Mouse (Mus musculus) ES-E14 (cell line): ENCODE results near the gene Palld. TPM values are rescaled to one million over a fixed set of nuclear protein-coding genes. Genes with fewer than 3 reads are reported as not detected.

Source experiments
- DNase-seq: peaks from one replicate; pipeline ENCODE4 v3.0.0-alpha.2; 2013; ENCODE audit warnings: low read depth, low spot score
- H3K27ac ChIP-seq: 2 replicates; pipeline ENCODE4 v1.5.1; 2012; ENCODE audit warnings: low read depth, mild to moderate bottlenecking, low read length, moderate library complexity, mixed read lengths; ENCODE audit not compliant: poor library complexity, insufficient read depth, severe bottlenecking
- H3K36me3 ChIP-seq: 2 replicates; pipeline ENCODE4 v1.6.1; 2012; ENCODE audit warnings: mild to moderate bottlenecking, low read length, moderate library complexity, mixed read lengths; ENCODE audit not compliant: control insufficient read depth, poor library complexity, insufficient read depth, severe bottlenecking
- H3K4me1 ChIP-seq, 2 experiments: fragments of 150-350 bp in 1 of 2; sonication (generic) in 1 of 2; 2 replicates each; pipeline ENCODE4 v1.6.1; 2012; ENCODE audit warnings: low read length in 2 of 2, mild to moderate bottlenecking in 1 of 2, mixed read lengths in 1 of 2; ENCODE audit not compliant: control insufficient read depth in 2 of 2, insufficient read depth in 2 of 2, poor library complexity in 1 of 2
- H3K4me3 ChIP-seq, 2 experiments: fragments of 150-350 bp in 1 of 2; sonication (generic) in 1 of 2; 2 replicates each; pipeline ENCODE4 v1.5.1; 2012; ENCODE audit warnings: low read length in 2 of 2, low read depth in 1 of 2, mild to moderate bottlenecking in 1 of 2, mixed read lengths in 1 of 2; ENCODE audit not compliant: insufficient read depth in 1 of 2, poor library complexity in 1 of 2, severe bottlenecking in 1 of 2
- H3K9ac ChIP-seq: 2 replicates; pipeline ENCODE4 v1.6.1; 2012; ENCODE audit warnings: low read depth, mild to moderate bottlenecking, low read length, mixed read lengths; ENCODE audit not compliant: poor library complexity, insufficient read depth, severe bottlenecking
- H3K9me3 ChIP-seq: fragments of 150-350 bp; sonication (generic); 2 replicates; pipeline ENCODE4 v1.6.1; 2012; ENCODE audit warnings: low read depth, mild to moderate bottlenecking, low read length; ENCODE audit not compliant: control insufficient read depth, insufficient read depth
- CHD2 ChIP-seq: IDR thresholded peaks from 2 replicates; pipeline ENCODE4 v1.6.1; 2014; ENCODE audit warnings: mild to moderate bottlenecking, low read depth, low read length, inconsistent platforms
- HCFC1 ChIP-seq: IDR thresholded peaks from 2 replicates; pipeline ENCODE4 v1.6.1; 2012; ENCODE audit warnings: low read length, inconsistent platforms, borderline replicate concordance; ENCODE audit not compliant: insufficient read depth
- MAFK ChIP-seq: IDR thresholded peaks from 2 replicates; pipeline ENCODE4 v1.6.1; 2014; ENCODE audit warnings: mild to moderate bottlenecking, low read depth, low read length, inconsistent platforms; ENCODE audit not compliant: insufficient read depth
- ZC3H11A ChIP-seq: IDR thresholded peaks from 2 replicates; pipeline ENCODE4 v1.6.1; 2012; ENCODE audit warnings: low read depth, mild to moderate bottlenecking, inconsistent platforms, low read length, borderline replicate concordance
- ZNF384 ChIP-seq: IDR thresholded peaks from 2 replicates; pipeline ENCODE4 v1.6.1; 2012; ENCODE audit warnings: low read depth, low read length, inconsistent platforms
- in situ Hi-C, 2 experiments: fragments of 600-800 bp; cut with MboI; formaldehyde crosslinking; loops; one replicate each; pipeline ENCODE4 v1.15.1; 2025; ENCODE audit warnings: low sequenced_read_pairs in 2 of 2, inconsistent platforms in 1 of 2; ENCODE audit not compliant: unreplicated experiment in 2 of 2
- total RNA-seq: library from RNA; depleted of rRNA; stranded (reverse); fragments of 300-350 nt; gene quantifications from 2 replicates; pipeline ENCODE4 v1.2.3, GENCODE M21; 2012

Gene Palld
- total RNA-seq, 1 experiment = 36.3 TPM

GRCm38 (mm10) chr8:61844575-61844974 is 57.9 kb downstream of the Palld start:
- Histone ChIP-seq H3K27ac (no peak overlapping the region), H3K36me3 (no peaks in the 10 kb centered on the region), H3K4me3 (no peak overlapping the region), H3K4me1 (no peaks in the 10 kb centered on the region), H3K9me3 (no peaks in the 10 kb centered on the region), H3K9ac (no peak overlapping the region)
- in situ Hi-C loops = no loop called here
- TF ChIP-seq ZC3H11A (no peak), CHD2 (no peak), MAFK (no peak), HCFC1 (no peak), ZNF384 (no peak)
- no peak for DNase-seq

- in situ Hi-C loops = no loop called here
Observed at GRCm38 (mm10) chr8:61843776-61844175, 58.7 kb downstream of the Palld start.

GRCm38 (mm10) chr8:61833211-61833610 is 69.3 kb downstream of the Palld start:
- no peak overlapping the region for H3K27ac ChIP-seq
- no peak overlapping the region for H3K4me3 ChIP-seq
- DNase-seq = no peak
- H3K9me3 ChIP-seq = no peaks in the 10 kb centered on the region
- H3K36me3 ChIP-seq = no peaks in the 10 kb centered on the region
- H3K9ac ChIP-seq = no peak overlapping the region
- no peak for TF ChIP-seq CHD2
- TF ChIP-seq MAFK = no peak
- TF ChIP-seq HCFC1 = no peak
- H3K4me1 ChIP-seq = no peaks in the 10 kb centered on the region
- in situ Hi-C loops = no loop called here

More at GRCm38 (mm10) chr8:61843776-61844175, 58.7 kb downstream of the Palld start:
- H3K4me3 ChIP-seq = no peak overlapping the region
- no peaks in the 10 kb centered on the region for H3K4me1 ChIP-seq
- TF ChIP-seq ZC3H11A = no peak
- no peak for TF ChIP-seq HCFC1
- no peak for TF ChIP-seq CHD2
- no peak for TF ChIP-seq MAFK
- TF ChIP-seq ZNF384 = no peak
- no peak for DNase-seq
- H3K27ac ChIP-seq = no peak overlapping the region
- H3K9me3 ChIP-seq = no peaks in the 10 kb centered on the region
- no peak overlapping the region for H3K9ac ChIP-seq
- no peaks in the 10 kb centered on the region for H3K36me3 ChIP-seq

GRCm38 (mm10) chr8:61831944-61832343 is 70.5 kb downstream of the Palld start:
- TF ChIP-seq ZC3H11A = no peak
- TF ChIP-seq HCFC1 = no peak
- no peak for TF ChIP-seq ZNF384
- no peak for TF ChIP-seq MAFK
- TF ChIP-seq CHD2 = no peak
- no peak for DNase-seq
- Histone ChIP-seq H3K36me3 (no peaks in the 10 kb centered on the region), H3K9ac (no peak overlapping the region), H3K4me3 (no peak overlapping the region), H3K9me3 (no peaks in the 10 kb centered on the region), H3K27ac (no peak overlapping the region), H3K4me1 (no peaks in the 10 kb centered on the region)
- in situ Hi-C loops = no loop called here

- Histone ChIP-seq H3K36me3 (no peaks in the 10 kb centered on the region), H3K9ac (no peak overlapping the region), H3K9me3 (no peaks in the 10 kb centered on the region), H3K4me1 (no peaks in the 10 kb centered on the region), H3K4me3 (no peak overlapping the region), H3K27ac (no peak overlapping the region)
- no peak for TF ChIP-seq ZNF384
- TF ChIP-seq MAFK = no peak
- TF ChIP-seq CHD2 = no peak
- TF ChIP-seq ZC3H11A = no peak
- no peak for TF ChIP-seq HCFC1
- in situ Hi-C loops = no loop called here
- no peak for DNase-seq
Observed at GRCm38 (mm10) chr8:61830821-61831220, 71.7 kb downstream of the Palld start.
